Mouse (Mus musculus): ENCODE results near the gene Kcnab3. TPM values are rescaled to one million over a fixed set of nuclear protein-coding genes. Genes with fewer than 3 reads are reported as not detected.

The Kcnab3 gene
- polyA plus RNA-seq, 1 experiment from 2014 or later: 2.5 TPM

DNA sequence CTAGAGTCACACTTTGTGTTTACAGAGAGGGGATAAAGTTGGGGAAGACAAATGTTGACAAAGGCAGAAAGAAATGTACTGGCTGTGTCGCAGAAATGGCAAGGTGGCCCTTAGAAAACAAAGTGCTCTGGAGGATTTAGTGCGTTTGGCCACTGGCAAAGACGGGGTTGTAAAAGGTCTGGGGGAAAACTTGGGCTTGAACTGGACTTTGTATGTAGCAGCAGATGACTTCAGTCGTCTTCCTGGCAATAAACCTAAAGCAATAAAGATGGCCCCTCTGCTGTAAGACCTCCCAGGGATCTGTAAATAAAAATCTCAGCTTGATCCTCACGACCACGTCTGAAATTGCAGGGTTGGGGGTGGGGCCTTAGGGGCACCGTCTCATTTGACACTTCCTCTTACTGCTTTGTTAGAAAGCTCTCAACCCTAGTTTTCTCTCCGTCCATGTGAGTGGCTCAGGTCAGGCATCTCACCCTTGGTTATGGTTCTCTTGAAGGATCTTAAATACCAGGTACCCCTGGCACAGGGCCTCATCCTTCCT lies 6.7 kb downstream of the Kcnab3 start:
- H3K4me3 ChIP-seq: 0 out of 2 replicates have a peak overlapping the region, but pooled peaks have one; percentile 45
- H3K4me1 ChIP-seq: peaks cover 17% of the 10 kb centered on the region
- no peaks in the 10 kb centered on the region for H3K9me3 ChIP-seq
- H3K27ac ChIP-seq: peak overlapping the region; percentile 52
- H3K4me2 ChIP-seq: peak overlapping the region; percentile 63
- no peak for ATAC-seq (ENCODE audit: insufficient number of reproducible peaks, insufficient read depth, low FRiP score, low TSS enrichment, low read depth)
- 39% methylated on average over 8 of the region's 8 CpGs for WGBS
- no peaks in the 10 kb centered on the region for H3K36me3 ChIP-seq
- H3K27me3 ChIP-seq: peaks cover 19% of the 10 kb centered on the region
- no peak overlapping the region for H3K9ac ChIP-seq

DNA sequence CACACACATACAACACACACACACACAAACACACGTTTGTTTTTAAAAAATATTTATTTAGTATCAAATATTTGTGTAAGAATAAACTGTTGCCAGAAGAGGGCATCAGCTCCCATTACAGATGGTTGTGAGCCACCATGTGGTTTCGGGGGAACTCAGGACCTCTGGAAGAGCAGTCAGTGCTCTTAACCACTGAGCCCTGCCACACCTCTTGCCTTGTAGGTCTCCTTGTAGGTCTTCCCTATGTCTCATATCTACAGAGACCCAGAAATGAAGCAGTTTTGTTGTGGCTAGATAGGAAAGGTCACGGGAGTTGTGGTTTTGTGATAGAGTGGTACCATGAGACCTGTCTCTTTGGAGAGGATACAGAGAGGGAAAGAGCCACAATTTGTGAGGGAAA lies 7.9 kb downstream of the Kcnab3 start:
- 0 out of 2 replicates have a peak, but pooled peaks cover 9% of the 10 kb centered on the region for H3K27me3 ChIP-seq
- H3K27ac ChIP-seq: no peak overlapping the region
- H3K9ac ChIP-seq: no peak overlapping the region
- H3K4me3 ChIP-seq: no peak overlapping the region
- H3K36me3 ChIP-seq: no peaks in the 10 kb centered on the region
- no peak overlapping the region for H3K4me2 ChIP-seq
- ATAC-seq (ENCODE audit: insufficient number of reproducible peaks, insufficient read depth, low FRiP score, low TSS enrichment, low read depth): no peak
- 63% methylated on average over 3 of the region's 3 CpGs for WGBS
- peaks cover 17% of the 10 kb centered on the region for H3K4me1 ChIP-seq
- H3K9me3 ChIP-seq: no peaks in the 10 kb centered on the region

DNA sequence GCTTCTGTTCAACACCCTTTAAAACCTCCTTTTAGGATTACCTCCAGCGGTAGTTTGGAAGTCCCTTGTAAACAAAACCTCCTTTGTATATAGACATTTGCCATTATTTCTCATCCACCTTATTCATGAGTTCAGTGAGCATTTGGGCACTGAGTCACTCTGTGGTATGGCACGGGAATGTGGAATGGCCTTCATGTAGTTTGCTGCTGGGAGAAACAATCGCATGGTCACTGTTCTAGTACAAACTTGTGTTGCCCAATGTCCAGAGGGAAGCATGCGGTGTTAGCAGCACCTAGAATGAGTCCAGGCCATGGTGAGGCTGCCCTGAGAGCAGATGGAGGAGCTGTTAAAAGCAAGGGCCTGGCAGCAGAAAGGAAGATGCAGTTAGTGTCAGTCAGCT lies 8.7 kb downstream of the Kcnab3 start:
- Histone ChIP-seq H3K27ac (no peak overlapping the region), H3K4me1 (peaks cover 20% of the 10 kb centered on the region), H3K27me3 (0 out of 2 replicates have a peak, but pooled peaks cover 3% of the 10 kb centered on the region), H3K4me2 (no peak overlapping the region), H3K9me3 (no peaks in the 10 kb centered on the region), H3K9ac (no peak overlapping the region), H3K4me3 (no peak overlapping the region), H3K36me3 (no peaks in the 10 kb centered on the region)
- ATAC-seq (ENCODE audit: insufficient number of reproducible peaks, insufficient read depth, low FRiP score, low TSS enrichment, low read depth): no peak
- 76% methylated on average over 4 of the region's 4 CpGs for WGBS

DNA sequence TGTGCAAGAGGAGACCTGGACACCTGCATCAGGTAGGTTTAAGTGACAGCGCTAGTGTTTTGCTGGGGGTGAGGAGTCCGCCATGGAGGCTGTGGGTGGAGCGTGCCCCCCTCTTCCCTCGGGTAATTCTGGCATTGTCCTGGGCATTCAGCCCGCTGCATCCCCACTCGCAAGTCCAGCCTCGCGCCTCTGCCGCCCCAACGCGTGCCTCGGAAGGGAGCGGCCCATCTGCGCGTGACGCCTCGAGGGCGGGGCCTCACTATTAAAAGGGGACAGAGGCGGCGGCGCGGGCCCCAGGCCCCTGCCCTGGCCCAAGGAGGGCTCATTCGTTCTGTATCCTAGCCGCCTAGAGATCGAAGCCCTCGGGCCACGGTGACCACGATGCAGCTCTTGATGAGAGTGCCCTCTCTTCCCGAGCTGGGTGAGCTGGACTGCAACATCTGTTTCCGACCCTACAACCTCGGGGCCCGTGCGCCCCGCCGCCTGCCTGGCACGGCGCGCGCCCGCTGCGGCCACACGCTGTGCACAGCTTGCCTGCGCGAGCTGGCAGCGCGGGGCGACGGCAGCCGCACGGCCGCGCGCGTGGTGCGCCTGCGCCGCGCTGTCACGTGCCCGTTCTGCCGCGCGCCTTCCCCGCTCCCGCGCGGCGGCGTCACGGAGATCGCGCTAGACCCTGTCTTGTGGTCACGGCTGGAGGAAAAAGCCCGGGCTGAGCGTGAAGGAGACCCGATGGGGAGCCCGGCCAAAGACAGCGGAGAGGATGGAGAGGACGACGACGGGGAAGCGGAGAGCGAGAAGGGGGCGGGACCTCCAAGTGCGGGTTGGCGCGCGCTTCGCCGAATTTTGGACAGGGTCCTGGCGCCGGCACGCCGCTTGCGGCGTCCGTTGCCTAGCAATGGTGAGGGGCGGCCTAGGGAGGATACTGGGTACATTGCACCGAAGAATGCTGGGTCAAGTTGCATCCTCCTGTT lies 14.4 kb downstream of the Kcnab3 start, which contains the start of gene Rnf227:
Gene Rnf227 (plus strand): TSS at position 301 of the 971 bp plus-strand sequence.
- peak within 1 kb of the TSS; percentile 63 for H3K4me3 ChIP-seq
- H3K4me2 ChIP-seq: peak within 1 kb of the TSS; percentile 82
- no peaks in the 10 kb centered on the region for H3K9me3 ChIP-seq
- peak within 1 kb of the TSS; percentile 83 for H3K9ac ChIP-seq
- H3K36me3 ChIP-seq: peaks cover 29% of the 10 kb centered on the region
- H3K4me1 ChIP-seq: peaks cover 18% of the 10 kb centered on the region
- ATAC-seq (ENCODE audit: insufficient number of reproducible peaks, insufficient read depth, low FRiP score, low TSS enrichment, low read depth): peak; percentile 86
- WGBS: under 1% methylated on average over 99 of the region's 99 CpGs
- peak within 1 kb of the TSS; percentile 94 for H3K27ac ChIP-seq
- H3K27me3 ChIP-seq: no peaks in the 10 kb centered on the region

DNA sequence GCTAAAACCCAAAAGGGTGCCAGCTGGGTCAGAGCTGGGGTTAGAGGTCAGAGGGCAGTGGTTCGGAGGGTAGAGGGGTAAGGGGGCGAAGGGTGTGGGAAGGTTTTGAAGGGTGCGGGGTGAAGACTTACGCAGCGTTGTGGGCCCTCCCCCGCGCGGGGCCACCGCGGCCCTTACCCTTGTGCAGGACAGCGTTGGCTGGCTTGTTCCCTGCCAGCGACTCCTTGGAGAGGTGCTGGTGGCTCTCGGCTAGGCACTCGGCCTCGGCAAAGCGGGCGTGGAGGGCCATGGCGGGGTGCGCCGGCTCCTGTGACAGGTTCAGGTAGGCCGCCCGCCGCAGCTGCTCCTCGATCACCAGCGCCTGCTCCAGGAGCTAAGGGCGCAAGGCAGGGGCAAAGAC lies 20.4 kb downstream of the Kcnab3 start:
- peaks cover 2% of the 10 kb centered on the region for H3K4me1 ChIP-seq
- ATAC-seq (ENCODE audit: insufficient number of reproducible peaks, insufficient read depth, low FRiP score, low TSS enrichment, low read depth): no peak
- no peaks in the 10 kb centered on the region for H3K9me3 ChIP-seq
- no peak overlapping the region for H3K4me3 ChIP-seq
- no peaks in the 10 kb centered on the region for H3K27me3 ChIP-seq
- 92% methylated on average over 26 of the region's 26 CpGs for WGBS
- H3K4me2 ChIP-seq: no peak overlapping the region
- peaks cover 89% of the 10 kb centered on the region for H3K36me3 ChIP-seq
- no peak overlapping the region for H3K27ac ChIP-seq
- H3K9ac ChIP-seq: no peak overlapping the region

DNA sequence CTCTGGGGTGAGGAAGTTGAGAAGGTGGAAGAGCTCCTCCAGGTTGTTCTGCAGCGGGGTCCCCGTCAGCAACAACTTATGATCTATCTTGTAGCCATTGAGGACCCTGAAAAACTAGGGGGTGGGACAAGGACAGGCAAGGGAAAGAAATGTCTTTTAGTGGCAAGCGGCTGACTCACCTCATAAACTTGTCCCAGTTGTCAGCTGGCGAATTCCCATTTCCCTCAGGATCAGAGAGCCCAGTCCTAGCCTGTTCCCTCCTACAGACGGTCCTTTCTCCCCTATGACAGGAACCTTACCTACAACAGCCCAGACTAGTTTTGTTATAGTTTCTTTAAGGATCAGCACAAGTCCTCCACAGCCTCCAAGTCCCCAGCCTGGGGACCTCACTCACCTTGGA lies 30.5 kb downstream of the Kcnab3 start:
- Histone ChIP-seq H3K4me1 (no peaks in the 10 kb centered on the region), H3K36me3 (peaks cover 99% of the 10 kb centered on the region), H3K9me3 (no peaks in the 10 kb centered on the region), H3K27me3 (no peaks in the 10 kb centered on the region), H3K27ac (no peak overlapping the region), H3K4me3 (no peak overlapping the region), H3K4me2 (no peak overlapping the region), H3K9ac (no peak overlapping the region)
- 90% methylated on average over 5 of the region's 5 CpGs for WGBS
- ATAC-seq (ENCODE audit: insufficient number of reproducible peaks, insufficient read depth, low FRiP score, low TSS enrichment, low read depth): no peak

DNA sequence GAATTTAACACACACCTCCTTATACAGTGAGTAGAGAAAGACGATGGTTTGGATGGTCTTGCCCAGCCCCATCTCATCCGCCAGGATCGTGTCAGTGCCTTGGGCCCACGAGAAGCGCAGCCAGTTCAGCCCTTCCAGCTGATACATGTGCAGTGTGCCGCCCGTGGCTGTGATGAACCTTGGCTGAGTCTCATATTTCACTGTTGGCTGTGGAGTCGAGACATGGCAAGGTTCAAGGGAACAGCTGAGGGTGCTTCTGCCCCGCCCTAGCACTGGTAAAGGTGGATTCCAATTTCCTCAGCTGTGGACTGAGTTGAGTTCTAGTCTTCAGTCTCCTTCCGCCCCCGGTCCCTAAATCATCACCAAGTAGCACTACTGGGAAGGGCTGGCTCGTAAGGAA lies 31.6 kb downstream of the Kcnab3 start:
- H3K36me3 ChIP-seq: peaks cover 99% of the 10 kb centered on the region
- no peak for ATAC-seq (ENCODE audit: insufficient number of reproducible peaks, insufficient read depth, low FRiP score, low TSS enrichment, low read depth)

DNA sequence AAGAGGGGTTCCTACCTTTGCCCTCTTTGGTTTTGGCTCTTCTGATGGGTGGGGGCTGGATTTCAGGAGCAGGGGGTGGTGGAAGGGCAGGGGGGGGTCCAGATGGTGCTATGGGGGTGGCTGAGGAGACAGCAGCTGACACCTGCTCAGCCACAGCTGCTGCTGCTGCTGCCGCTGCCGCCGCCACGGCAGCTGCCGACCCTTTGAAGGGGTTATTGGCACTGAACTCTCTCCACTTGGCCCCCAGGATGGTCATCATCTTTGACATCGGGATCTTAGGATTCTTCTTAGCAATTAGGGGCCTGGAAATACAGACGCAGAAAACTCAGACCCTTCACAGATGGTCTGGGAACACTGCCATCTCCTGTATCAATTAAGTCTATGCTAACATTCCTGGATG lies 36.0 kb downstream of the Kcnab3 start:
- no peak overlapping the region for H3K4me2 ChIP-seq
- no peak overlapping the region for H3K27ac ChIP-seq
- no peaks in the 10 kb centered on the region for H3K9me3 ChIP-seq
- WGBS: 45% methylated on average over 7 of the region's 7 CpGs
- peaks cover 76% of the 10 kb centered on the region for H3K36me3 ChIP-seq
- H3K27me3 ChIP-seq: no peaks in the 10 kb centered on the region
- ATAC-seq (ENCODE audit: insufficient number of reproducible peaks, insufficient read depth, low FRiP score, low TSS enrichment, low read depth): no peak
- H3K4me1 ChIP-seq: peaks cover 38% of the 10 kb centered on the region
- no peak overlapping the region for H3K9ac ChIP-seq
- H3K4me3 ChIP-seq: no peak overlapping the region

More for the DNA sequence above, 31.6 kb downstream of the Kcnab3 start:
- no peak overlapping the region for H3K27ac ChIP-seq
- H3K4me1 ChIP-seq: peaks cover 2% of the 10 kb centered on the region
- H3K9me3 ChIP-seq: no peaks in the 10 kb centered on the region
- H3K27me3 ChIP-seq: no peaks in the 10 kb centered on the region
- 78% methylated on average over 12 of the region's 12 CpGs for WGBS
- no peak overlapping the region for H3K4me2 ChIP-seq
- H3K4me3 ChIP-seq: no peak overlapping the region
- no peak overlapping the region for H3K9ac ChIP-seq

DNA sequence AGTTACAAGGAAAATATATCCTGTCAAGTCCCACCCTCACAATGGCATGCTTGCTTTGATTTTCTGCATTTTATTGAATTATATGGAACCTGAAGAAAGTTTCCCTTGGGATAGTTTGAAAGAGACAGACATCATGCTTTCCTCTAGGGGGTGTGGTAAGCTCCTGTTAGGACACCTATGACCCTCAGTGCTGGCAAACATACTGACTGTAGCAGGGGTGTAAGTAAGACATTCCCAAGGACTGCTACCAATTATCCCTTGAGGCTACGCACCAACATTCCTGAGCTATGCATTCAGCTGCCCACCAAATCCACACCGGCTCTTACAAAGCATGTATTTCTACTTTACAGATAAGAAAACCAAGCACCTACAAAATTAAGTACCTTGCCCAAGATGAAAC lies 36.4 kb downstream of the Kcnab3 start:
- 26% methylated on average over 2 of the region's 2 CpGs for WGBS
- H3K4me1 ChIP-seq: peaks cover 38% of the 10 kb centered on the region
- no peak overlapping the region for H3K4me2 ChIP-seq
- no peak overlapping the region for H3K4me3 ChIP-seq
- no peak overlapping the region for H3K27ac ChIP-seq
- H3K9ac ChIP-seq: no peak overlapping the region
- peaks cover 71% of the 10 kb centered on the region for H3K36me3 ChIP-seq
- no peaks in the 10 kb centered on the region for H3K27me3 ChIP-seq
- no peaks in the 10 kb centered on the region for H3K9me3 ChIP-seq
- no peak for ATAC-seq (ENCODE audit: insufficient number of reproducible peaks, insufficient read depth, low FRiP score, low TSS enrichment, low read depth)

DNA sequence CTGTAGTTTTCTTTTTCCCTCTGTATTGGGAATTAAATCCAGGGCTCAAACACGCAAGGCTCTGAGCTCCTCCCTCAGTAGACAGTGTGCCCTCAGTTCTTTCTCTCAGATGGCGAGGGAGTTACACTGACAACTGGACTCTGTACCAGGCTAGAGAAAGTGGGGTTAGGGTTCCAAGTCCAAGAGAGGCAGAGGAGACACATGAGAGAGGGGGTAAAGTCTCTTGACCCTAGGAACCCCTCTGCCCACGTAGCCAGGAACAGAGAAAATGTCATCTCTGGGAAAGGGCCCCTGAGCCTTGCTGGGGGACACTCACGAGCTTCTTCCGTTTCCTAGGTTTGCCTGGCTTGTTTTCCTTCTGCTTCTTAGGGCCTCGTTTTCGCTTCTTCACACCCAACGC lies 38.3 kb downstream of the Kcnab3 start:
- peaks cover 52% of the 10 kb centered on the region for H3K36me3 ChIP-seq
- H3K27ac ChIP-seq: peak overlapping the region; percentile 100
- no peak for ATAC-seq (ENCODE audit: insufficient number of reproducible peaks, insufficient read depth, low FRiP score, low TSS enrichment, low read depth)
- peak overlapping the region; percentile 80; the same call in 1 of the 2 replicates for H3K9ac ChIP-seq
- peaks cover 38% of the 10 kb centered on the region for H3K4me1 ChIP-seq
- no peak overlapping the region; the same call in 1 of the 2 replicates for H3K4me3 ChIP-seq
- 40% methylated on average over 8 of the region's 8 CpGs for WGBS
- H3K9me3 ChIP-seq: no peaks in the 10 kb centered on the region
- no peaks in the 10 kb centered on the region for H3K27me3 ChIP-seq
- H3K4me2 ChIP-seq: peak overlapping the region; percentile 97

DNA sequence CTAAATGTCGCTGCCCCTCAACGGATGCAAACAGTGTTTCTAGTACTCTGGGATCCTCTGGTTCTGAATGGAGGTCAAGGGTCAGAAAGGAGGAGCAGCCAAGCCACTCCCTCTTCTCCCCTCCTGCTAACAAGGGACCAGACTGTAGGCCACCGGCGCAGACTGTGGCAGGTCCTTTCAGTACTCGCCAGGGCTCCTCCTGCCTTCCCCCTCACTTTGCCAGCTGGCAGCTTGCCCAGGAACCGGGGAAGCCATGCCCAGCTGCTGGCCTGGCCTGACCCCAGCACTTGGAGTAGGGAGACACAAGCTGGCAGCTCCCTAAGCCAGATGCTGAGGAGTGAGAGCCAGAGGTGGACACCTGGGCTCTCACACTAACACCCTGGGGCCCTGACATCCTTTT lies 38.9 kb downstream of the Kcnab3 start:
- Histone ChIP-seq H3K4me2 (peak overlapping the region; percentile 97), H3K4me1 (peaks cover 38% of the 10 kb centered on the region), H3K36me3 (peaks cover 47% of the 10 kb centered on the region), H3K4me3 (peak overlapping the region; percentile 84), H3K9ac (peak overlapping the region; percentile 80), H3K9me3 (no peaks in the 10 kb centered on the region), H3K27me3 (no peaks in the 10 kb centered on the region), H3K27ac (peak overlapping the region; percentile 100)
- ATAC-seq (ENCODE audit: insufficient number of reproducible peaks, insufficient read depth, low FRiP score, low TSS enrichment, low read depth): no peak; the same call in 1 of the 2 replicates
- WGBS: 5% methylated on average over 6 of the region's 6 CpGs

Measured in embryonic facial prominence, embryonic 13.5 days (tissue).